Mouse (Mus musculus) spleen, embryonic (tissue): Measurements from ENCODE around the gene Gtf3c2.

ENCODE experiments used
- CTCF ChIA-PET: fragments of 350-600 bp; sonication (Branson Sonifier 250); formaldehyde crosslinking; loops from one replicate; lab custom pipeline; 2022; lab: Charles Lee

Gtf3c2 gene

GRCm38 (mm10) chr5:31198616-31199320 is 18.8 kb upstream of the Gtf3c2 start:
- CTCF ChIA-PET = no interaction called here

GRCm38 (mm10) chr5:31198170-31198569 is 18.2 kb upstream of the Gtf3c2 start:
- CTCF ChIA-PET = no interaction called here

GRCm38 (mm10) chr5:31197072-31197471 is 17.1 kb upstream of the Gtf3c2 start:
- CTCF ChIA-PET = no interaction called here

GRCm38 (mm10) chr5:31196207-31196606 is 16.3 kb upstream of the Gtf3c2 start:
- CTCF ChIA-PET = no interaction called here

- CTCF ChIA-PET = interaction anchor here (0.6 kb wide), 2 partner anchors 35 to 1563 kb away, joined by 3 read pairs; no protein-coding TSS in a partner anchor
Measured at GRCm38 (mm10) chr5:31195671-31196070, 15.7 kb upstream of the Gtf3c2 start.

DNA sequence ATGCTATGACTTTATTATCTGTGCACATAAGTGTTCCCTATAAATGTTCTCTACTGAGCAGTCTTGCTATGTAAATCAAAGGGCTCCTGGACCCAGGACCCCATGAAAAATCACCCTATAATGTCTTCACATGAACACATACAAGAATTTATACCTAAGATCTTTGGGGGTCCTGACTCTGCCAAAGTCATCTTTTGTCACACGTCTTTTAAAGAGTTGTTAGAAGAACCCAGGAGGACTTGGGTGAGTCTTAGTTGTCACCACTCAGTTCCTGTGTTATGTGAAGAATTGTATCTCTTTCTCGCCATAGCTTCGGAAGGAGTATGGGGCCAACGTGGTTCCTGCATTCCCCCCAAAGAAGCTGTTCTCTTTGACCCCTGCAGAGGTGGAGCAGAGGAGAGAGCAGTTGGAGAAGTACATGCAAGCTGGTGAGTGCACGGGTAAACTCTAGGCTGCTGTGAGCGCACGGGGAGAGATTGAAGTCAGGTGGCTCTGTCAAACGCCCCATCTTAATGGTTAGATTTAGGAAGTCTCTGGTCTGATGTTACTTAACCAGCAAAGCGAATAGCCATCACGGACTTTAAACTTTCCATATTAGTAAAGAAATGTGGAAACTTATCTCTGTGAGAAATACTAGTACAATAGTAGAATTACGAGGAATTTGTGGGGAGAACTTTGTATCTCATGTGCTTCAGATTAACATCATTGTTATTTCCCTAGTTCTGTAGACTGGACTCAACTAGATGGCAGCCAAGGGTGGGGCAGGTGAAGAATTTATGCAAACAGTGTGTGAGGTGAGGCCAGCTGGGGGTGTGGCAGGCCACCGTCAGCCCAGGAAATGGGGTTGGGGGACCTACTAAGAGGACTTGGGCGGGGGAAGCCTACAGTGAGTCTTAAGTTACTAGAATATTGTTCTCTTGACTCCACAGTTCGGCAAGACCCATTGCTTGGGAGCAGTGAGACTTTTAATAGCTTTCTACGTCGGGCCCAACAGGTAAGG is 14.8 kb upstream of the Gtf3c2 start:
- CTCF ChIA-PET = interaction anchor here (0.5 to 0.6 kb wide), 2 partner anchors 485 to 1564 kb away, joined by 3 read pairs; no protein-coding TSS in a partner anchor

GRCm38 (mm10) chr5:31193631-31194281 is 13.8 kb upstream of the Gtf3c2 start:
- CTCF ChIA-PET = no interaction called here

DNA sequence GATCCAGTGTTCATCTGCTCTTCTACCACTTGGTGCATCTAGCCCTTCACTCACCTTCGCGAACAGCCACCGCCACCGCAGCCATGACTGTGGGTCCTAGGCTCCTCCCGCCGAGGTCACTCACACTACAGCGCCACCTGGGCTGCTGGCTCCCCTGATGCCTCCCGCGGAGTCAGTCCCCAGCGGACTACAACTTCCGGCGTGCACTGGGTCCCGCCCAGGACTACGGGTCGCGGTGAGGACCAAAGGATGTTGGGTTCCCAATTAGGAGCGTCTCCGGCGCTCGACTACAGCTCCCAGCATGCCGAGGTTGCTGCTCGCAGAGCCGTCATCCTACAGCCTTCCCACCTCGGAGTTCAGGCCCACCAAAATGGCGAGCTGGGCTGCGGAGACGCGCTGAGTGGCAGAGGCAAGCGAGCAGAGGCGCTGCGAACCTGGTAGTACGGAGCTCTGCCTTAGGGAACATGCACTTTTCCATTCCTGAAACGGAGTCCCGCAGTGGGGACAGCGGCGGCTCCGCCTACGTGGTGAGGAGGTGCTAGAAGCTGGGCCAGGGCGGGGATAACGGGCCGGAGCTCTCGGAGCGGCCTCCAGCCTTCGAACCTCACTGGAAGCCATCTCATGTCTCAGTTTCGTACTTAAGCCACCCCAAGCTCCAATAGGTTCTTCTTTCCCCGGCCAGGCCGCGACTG is 13.1 kb upstream of the Gtf3c2 start, which contains the start of the genes Snx17 and Eif2b4:
Snx17 (plus strand) TSS at position 289 of the 692 bp plus-strand sequence.
Eif2b4 (minus strand) TSS at position 492 of the 692 bp plus-strand sequence.
- CTCF ChIA-PET = interaction anchor here (0.8 kb wide), 1 partner anchor 134 kb away, joined by 3 read pairs; no protein-coding TSS in a partner anchor

DNA sequence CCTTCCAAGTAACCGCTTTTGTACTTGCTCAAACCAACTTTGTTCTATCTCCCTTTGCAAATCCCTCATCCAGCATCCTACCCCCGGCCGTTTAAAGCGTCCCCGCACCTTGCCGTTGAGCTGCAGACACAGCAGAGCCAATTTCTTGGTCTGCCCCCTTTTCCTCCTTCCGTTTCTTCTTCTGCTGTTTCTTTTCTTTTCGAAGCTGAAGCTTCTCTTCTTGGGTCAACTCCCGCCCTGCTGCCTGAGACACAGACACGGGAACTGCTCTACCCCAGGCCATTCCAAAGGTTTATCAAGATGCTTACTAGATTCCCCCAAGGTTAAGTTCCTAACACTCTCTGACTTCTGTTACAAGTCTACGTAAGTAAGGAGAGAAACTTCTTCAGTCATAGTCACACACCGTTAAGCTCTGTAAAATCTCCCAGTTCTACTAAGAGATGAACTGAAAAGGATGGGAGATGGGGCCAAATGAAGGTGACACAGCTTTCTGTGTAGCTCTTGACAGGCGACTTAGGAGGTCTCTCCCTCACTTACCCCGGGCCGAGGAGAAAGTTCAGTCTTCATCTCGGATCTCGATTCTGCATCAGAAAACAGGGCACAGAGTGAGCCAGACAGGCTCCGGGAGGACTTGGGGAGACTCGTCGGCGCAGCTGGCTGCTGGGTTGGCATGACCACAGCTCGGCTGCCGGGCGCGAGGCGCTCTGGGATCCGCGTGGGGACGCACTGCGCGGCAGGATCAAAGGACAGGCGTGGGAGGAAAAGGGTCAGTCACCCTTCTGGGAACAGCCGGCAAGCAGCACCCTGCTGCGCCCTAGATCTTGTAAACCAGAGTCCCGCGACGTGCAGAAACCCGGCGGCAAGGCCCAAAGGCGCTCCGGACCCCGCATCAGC is 12.3 kb upstream of the Gtf3c2 start:
- CTCF ChIA-PET = interaction anchor here (0.8 kb wide), 1 partner anchor 135 kb away, joined by 3 read pairs; no protein-coding TSS in a partner anchor

- CTCF ChIA-PET = interaction anchor here (0.6 kb wide), 1 partner anchor 26 kb away, joined by 3 read pairs; no protein-coding TSS in a partner anchor
Measured at GRCm38 (mm10) chr5:31190201-31190600, 10.3 kb upstream of the Gtf3c2 start.

DNA sequence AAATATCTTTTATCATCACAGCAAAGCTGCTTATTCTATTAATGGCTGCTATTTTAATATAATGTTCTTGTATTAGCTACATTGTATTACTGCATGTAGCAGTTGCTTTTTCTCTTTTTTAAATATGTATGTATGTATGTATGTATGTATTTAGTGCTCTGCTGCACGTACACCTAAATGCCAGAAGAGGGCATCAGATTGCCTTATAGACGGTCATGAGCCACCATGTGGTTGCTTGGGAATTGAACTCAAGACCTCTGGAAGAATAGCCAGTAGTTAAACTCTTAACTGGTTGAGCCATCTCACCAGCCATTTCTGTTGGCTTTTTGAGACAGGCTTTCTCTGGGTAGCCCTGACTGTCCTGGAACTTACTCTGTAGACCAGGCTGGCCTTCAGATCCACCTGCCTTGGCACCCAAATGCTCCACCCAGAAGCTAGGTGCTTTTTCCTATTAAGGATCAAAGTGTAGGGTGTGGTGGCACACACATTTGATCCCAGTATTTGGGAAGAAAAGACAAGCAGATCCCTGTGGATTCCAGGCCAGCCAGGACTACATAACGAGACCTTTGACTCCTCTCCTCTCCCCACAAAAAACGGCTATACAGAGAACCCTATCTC is 8.4 kb upstream of the Gtf3c2 start:
- CTCF ChIA-PET = interaction anchor here (1.4 kb wide), 1 partner anchor 139 kb away, joined by 3 read pairs; no protein-coding TSS in a partner anchor

- CTCF ChIA-PET = no interaction called here
Measured at GRCm38 (mm10) chr5:31183678-31184077, 3.7 kb upstream of the Gtf3c2 start.

DNA sequence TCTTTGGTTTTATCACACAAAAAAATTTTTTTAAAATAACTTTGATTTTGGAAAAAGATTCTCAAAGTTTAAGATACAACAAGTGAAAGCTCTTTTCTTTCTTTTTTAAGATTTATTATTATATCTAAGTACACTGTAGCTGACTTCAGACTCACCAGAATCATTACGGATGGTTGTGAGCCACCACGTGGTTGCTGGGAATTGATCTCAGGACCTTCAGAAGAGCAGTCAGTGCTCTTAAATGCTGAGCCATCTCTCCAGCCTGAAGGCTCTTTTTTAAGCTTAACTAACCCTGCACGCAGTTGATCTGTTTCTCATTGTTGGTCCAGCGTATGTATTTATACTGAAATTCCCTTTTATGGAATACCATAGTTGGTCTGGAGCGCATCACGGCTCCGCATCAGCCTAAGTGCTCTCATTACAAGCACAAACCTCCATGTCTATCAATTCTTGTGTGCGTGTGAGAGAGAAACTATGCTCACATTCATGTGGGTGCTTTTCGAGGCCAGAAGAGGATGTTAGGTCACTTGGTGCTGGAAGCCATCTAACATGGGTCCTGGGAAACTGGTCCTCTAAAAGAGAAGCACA is 1.3 kb upstream of the Gtf3c2 start:
- CTCF ChIA-PET = no interaction called here

DNA sequence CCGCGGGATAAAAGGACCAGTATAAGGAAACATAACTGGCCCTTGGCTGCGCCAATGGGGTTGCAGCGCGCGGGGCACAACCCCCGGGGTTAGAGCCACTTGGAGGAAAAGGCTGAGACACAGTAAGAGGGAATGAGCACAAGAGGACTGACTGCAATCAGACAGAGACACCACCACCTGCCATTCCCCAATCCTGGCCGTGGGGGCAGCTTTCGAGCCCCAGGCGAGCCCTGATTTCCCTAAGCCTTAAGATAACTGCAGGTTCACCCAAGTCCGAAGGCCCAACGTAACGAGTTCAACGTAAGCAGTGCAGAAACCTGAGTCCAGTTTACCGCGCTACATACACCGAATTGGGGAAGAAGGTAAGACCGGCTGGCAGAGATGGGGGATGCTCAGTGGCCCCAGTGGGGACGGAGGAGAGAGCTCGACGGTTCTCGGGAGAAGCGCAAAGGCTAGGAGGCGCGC is 611 bp downstream of the Gtf3c2 start:
- CTCF ChIA-PET = interaction anchor here (0.8 kb wide), 1 partner anchor 111 kb away, joined by 3 read pairs; no protein-coding TSS in a partner anchor

DNA sequence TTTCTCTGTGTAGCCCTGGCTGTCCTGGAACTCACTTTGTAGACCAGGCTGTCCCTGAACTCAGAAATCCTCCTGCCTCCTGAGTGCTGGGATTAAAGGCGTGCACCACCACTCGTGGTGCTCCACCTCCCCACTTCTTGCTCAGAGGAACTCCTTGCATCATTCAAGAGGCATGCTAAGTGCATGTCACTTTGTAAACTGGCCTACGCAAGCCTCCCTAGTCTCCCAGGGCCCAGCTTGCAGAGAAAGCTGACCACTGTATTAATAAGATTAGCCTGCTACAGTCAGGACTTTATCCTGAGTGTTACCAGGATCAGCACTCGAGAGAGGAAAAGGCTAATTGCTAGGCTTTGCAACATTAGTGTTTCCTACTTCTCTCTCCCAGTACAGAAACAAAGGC is 11.3 kb downstream of the Gtf3c2 start:
- CTCF ChIA-PET = no interaction called here

- CTCF ChIA-PET = no interaction called here
Measured at GRCm38 (mm10) chr5:31164878-31165277, 15.1 kb downstream of the Gtf3c2 start.

DNA sequence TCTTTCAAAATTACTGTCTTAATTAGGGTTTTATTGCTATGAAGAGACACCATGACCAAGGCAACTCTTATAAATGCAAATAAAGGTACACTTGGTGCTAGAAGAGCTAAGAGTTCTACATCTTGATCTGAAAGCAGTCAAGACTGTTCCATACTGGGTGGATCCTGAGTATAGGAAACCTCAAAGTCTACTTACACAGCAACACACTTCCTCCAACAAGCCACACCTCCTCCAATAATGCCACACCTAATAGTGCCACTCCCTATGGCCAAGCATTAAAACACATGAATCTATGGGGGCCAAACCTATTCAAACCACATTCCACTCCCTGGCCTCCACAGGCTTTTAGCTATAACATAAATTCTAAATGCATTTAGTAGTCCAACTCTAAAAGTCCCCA is 17.5 kb downstream of the Gtf3c2 start:
- CTCF ChIA-PET = interaction anchor here (0.5 kb wide), 1 partner anchor 60 kb away, joined by 3 read pairs; no protein-coding TSS in a partner anchor

GRCm38 (mm10) chr5:31154152-31154553 is 25.8 kb downstream of the Gtf3c2 start, which contains the start of gene Mpv17:
Gene Mpv17 (minus strand): TSS chr5:31154251.
- CTCF ChIA-PET = no interaction called here
